In genomic region chr17:28513337-28513736, GRCm38 (mm10) we compare ENCODE assay signal across 19 mouse cellular contexts. TPM values are rescaled to one million over a fixed set of nuclear protein-coding genes. Genes with fewer than 3 reads are reported as not detected.
DNase-seq lines count a peak whose midpoint lies in the region; ATAC-seq and TF ChIP-seq lines count a peak whose summit lies in the region.
"Had no signal": no experiment of that assay in that cellular context is flagged by ENCODE, and none has a peak within 500 bp of the region (broad histone marks: within the 10 kb centered on the region; RNA-seq: fewer than 3 reads in every experiment).

No protein-coding gene starts in this region.

- TF ChIP-seq EP300 in heart, postnatal 0 days (IDR thresholded peaks at IDR 0.05; ENCODE audit: low read depth), result no peak

- no peaks in the 10 kb centered on the region for H3K36me3 ChIP-seq in heart, postnatal 0 days (replicated peaks; ENCODE audit: control insufficient read depth, insufficient read depth, low read length)
- no peaks in the 10 kb centered on the region for H3K36me3 ChIP-seq in heart, embryonic 11.5 days (ENCODE audit: control insufficient read depth, insufficient read depth, low read length)
- no peaks in the 10 kb centered on the region for H3K36me3 ChIP-seq in liver, adult 2 months (ENCODE audit: control insufficient read depth, insufficient read depth, low read length)
- H3K36me3 ChIP-seq in stomach, embryonic 15.5 days, result no peaks in the 10 kb centered on the region
- H3K36me3 ChIP-seq: embryonic facial prominence, embryonic 13.5 days; midbrain, embryonic 15.5 days had no signal

- H3K4me2 ChIP-seq in heart, postnatal 0 days (ENCODE audit: low read depth, low read length), result no peak overlapping the region
- H3K4me2 ChIP-seq in heart, embryonic 11.5 days, result no peak overlapping the region
- H3K4me2 ChIP-seq in stomach, embryonic 15.5 days, result no peak overlapping the region
- H3K4me2 ChIP-seq: embryonic facial prominence, embryonic 13.5 days; hindbrain, embryonic 14.5 days; lung, embryonic 14.5 days; midbrain, embryonic 15.5 days had no signal

- no peak for ATAC-seq in heart, postnatal 0 days (ENCODE audit: insufficient read depth, low read depth)
- no peak for ATAC-seq in heart, embryonic 11.5 days (replicated peaks; ENCODE audit: insufficient number of reproducible peaks, low FRiP score, low TSS enrichment)
- ATAC-seq in stomach, embryonic 15.5 days (ENCODE audit: insufficient read depth, low FRiP score, low read depth), result no peak
- ATAC-seq: midbrain, embryonic 15.5 days had no signal

- no peak for TF ChIP-seq CTCF in heart, postnatal 0 days (IDR thresholded peaks at IDR 0.05; ENCODE audit: low read depth)
- no peak for TF ChIP-seq CTCF in liver, adult 2 months (IDR thresholded peaks at IDR 0.05; ENCODE audit: low read depth, low read length)
- TF ChIP-seq CTCF in bone marrow macrophage, adult 2 months (IDR thresholded peaks at IDR 0.05; ENCODE audit: low read depth, low read length), result no peak

- H3K79me2 ChIP-seq in liver, adult 2 months (ENCODE audit: control insufficient read depth, insufficient read depth, low read length), result no peaks in the 10 kb centered on the region

- H3K4me3 ChIP-seq in heart, postnatal 0 days (ENCODE audit: low read depth, low read length), result no peak overlapping the region
- no peak overlapping the region for H3K4me3 ChIP-seq in heart, embryonic 11.5 days (ENCODE audit: low read depth, low read length)
- no peak overlapping the region for H3K4me3 ChIP-seq in liver, adult 2 months (ENCODE audit: insufficient read depth, low read depth, low read length)
- H3K4me3 ChIP-seq in bone marrow macrophage, adult 2 months (ENCODE audit: insufficient read depth, low read length), result no peak overlapping the region
- no peak overlapping the region for H3K4me3 ChIP-seq in stomach, embryonic 15.5 days (replicated peaks)
- H3K4me3 ChIP-seq: embryonic facial prominence, embryonic 13.5 days; midbrain, embryonic 15.5 days had no signal

- peak overlapping the region; percentile 64 for H3K27ac ChIP-seq in heart, postnatal 0 days (ENCODE audit: low read depth)
- no peak overlapping the region for H3K27ac ChIP-seq in heart, embryonic 11.5 days (ENCODE audit: low read depth, low read length)
- H3K27ac ChIP-seq in liver, adult 2 months (replicated peaks; ENCODE audit: insufficient read depth, low read depth, low read length), result peak overlapping the region; percentile 69
- peak overlapping the region; percentile 83 for H3K27ac ChIP-seq in bone marrow macrophage, adult 2 months (ENCODE audit: insufficient read depth, low read depth, low read length)
- H3K27ac ChIP-seq in stomach, embryonic 15.5 days, result 0 out of 2 replicates have a peak overlapping the region, but pooled peaks have one; percentile 33
- H3K27ac ChIP-seq: embryonic facial prominence, embryonic 13.5 days; hindbrain, embryonic 14.5 days; midbrain, embryonic 15.5 days had no signal

- WGBS in heart, postnatal 0 days, result 58% methylated on average over 1 of the region's 1 CpGs
- 63% methylated on average over 1 of the region's 1 CpGs for WGBS in heart, embryonic 11.5 days (ENCODE audit: insufficient replicate concordance)
- WGBS in liver, adult 2 months, result 62% methylated on average over 1 of the region's 1 CpGs
- 58% methylated on average over 1 of the region's 1 CpGs for WGBS in stomach, embryonic 15.5 days

- peaks cover 34% of the 10 kb centered on the region for H3K4me1 ChIP-seq in heart, postnatal 0 days (ENCODE audit: control insufficient read depth, insufficient read depth)
- peaks cover 17% of the 10 kb centered on the region for H3K4me1 ChIP-seq in heart, embryonic 11.5 days (ENCODE audit: control insufficient read depth, insufficient read depth, low read length)
- peaks cover 17% of the 10 kb centered on the region for H3K4me1 ChIP-seq in liver, adult 2 months (ENCODE audit: control insufficient read depth, insufficient read depth, low read length)
- peaks cover 38% of the 10 kb centered on the region for H3K4me1 ChIP-seq in bone marrow macrophage, adult 2 months (ENCODE audit: control insufficient read depth, insufficient read depth, low read length)
- H3K4me1 ChIP-seq in stomach, embryonic 15.5 days, result peaks cover 36% of the 10 kb centered on the region

- no peak for TF ChIP-seq POLR2A in liver, adult 2 months (IDR thresholded peaks at IDR 0.05; ENCODE audit: extremely low read depth, insufficient read depth, low read length)
- TF ChIP-seq POLR2A in bone marrow macrophage, adult 2 months (IDR thresholded peaks at IDR 0.05; ENCODE audit: borderline replicate concordance, low read depth, low read length), result no peak

- no peaks in the 10 kb centered on the region for H3K9me3 ChIP-seq in heart, postnatal 0 days (replicated peaks; ENCODE audit: control insufficient read depth, low read length)
- no peaks in the 10 kb centered on the region for H3K9me3 ChIP-seq in heart, embryonic 11.5 days (replicated peaks; ENCODE audit: control insufficient read depth, low read length)
- H3K9me3 ChIP-seq in stomach, embryonic 15.5 days, result no peaks in the 10 kb centered on the region
- H3K9me3 ChIP-seq: embryonic facial prominence, embryonic 13.5 days; midbrain, embryonic 15.5 days had no signal

- DNase-seq in heart, postnatal 0 days (ENCODE audit: low spot score), result no peak
- DNase-seq in liver, adult 2 months (ENCODE audit: extremely low read depth, low read depth, low spot score), result no peak
- no peak for DNase-seq in liver
- no peak for DNase-seq in urinary bladder, postnatal 36 days (ENCODE audit: low spot score in 2 of 2)
- DNase-seq: cerebellum, adult 18-20 months; right cerebral cortex, postnatal 14 days had no signal

- no peak overlapping the region for H3K9ac ChIP-seq in heart, postnatal 0 days (replicated peaks; ENCODE audit: low read depth, low read length)
- H3K9ac ChIP-seq in heart, embryonic 11.5 days (ENCODE audit: low read depth, low read length), result no peak overlapping the region
- H3K9ac ChIP-seq in liver, adult 2 months (ENCODE audit: low read depth, low read length), result no peak overlapping the region
- H3K9ac ChIP-seq in stomach, embryonic 15.5 days, result no peak overlapping the region
- H3K9ac ChIP-seq: hindbrain, embryonic 14.5 days; lung, embryonic 14.5 days; midbrain, embryonic 15.5 days had no signal

- no peaks in the 10 kb centered on the region for H3K27me3 ChIP-seq in heart, postnatal 0 days (ENCODE audit: control insufficient read depth, insufficient read depth, low read length)
- H3K27me3 ChIP-seq in heart, embryonic 11.5 days (ENCODE audit: control insufficient read depth, insufficient read depth, low read length), result peaks cover 16% of the 10 kb centered on the region
- H3K27me3 ChIP-seq in liver, adult 2 months (ENCODE audit: control insufficient read depth, insufficient read depth, low read length), result no peaks in the 10 kb centered on the region
- H3K27me3 ChIP-seq in stomach, embryonic 15.5 days (replicated peaks), result no peaks in the 10 kb centered on the region

RNA-seq across cellular contexts. Expression of gene Fkbp5, which starts 4.0 kb away (rescaled TPM):
- 19.4 and 37.3 TPM in 2 replicates for total RNA-seq in heart, postnatal 0 days (2014; rRNA removed; ENCODE audit: low replicate concordance)
- 7.6 and 8.3 TPM in 2 replicates for polyA plus RNA-seq in heart, postnatal 0 days (2015; fragmentation: Nextera tagmentation; extraction: Ambion mirVana)
- polyA plus RNA-seq in heart, embryonic 11.5 days (2014; fragmentation: Nextera tagmentation; extraction: Ambion mirVana), result 5.0 and 5.8 TPM in 2 replicates
- total RNA-seq in liver, adult 2 months (2014; rRNA removed), result 25.6 and 30.3 TPM in 2 replicates
- 17.7 and 29.8 TPM in 2 replicates for polyA plus RNA-seq in liver, adult 2 months (2012; rRNA removed)
- 4.4 and 4.7 TPM in 2 replicates for polyA plus RNA-seq in bone marrow macrophage, adult 2 months (2012; ENCODE audit: insufficient read depth, insufficient read length, missing spikeins)
- 24.1 and 24.6 TPM in 2 replicates for polyA plus RNA-seq in stomach, embryonic 15.5 days (2015; fragmentation: Nextera tagmentation; extraction: Ambion mirVana)

RNA-seq across cellular contexts. Expression of gene Armc12, which starts 17.3 kb away (rescaled TPM):
- total RNA-seq in heart, postnatal 0 days (2014; rRNA removed; ENCODE audit: low replicate concordance), result not detected in 2 replicates
- polyA plus RNA-seq in heart, postnatal 0 days (2015; fragmentation: Nextera tagmentation; extraction: Ambion mirVana), result not detected in 2 replicates
- not detected in 2 replicates for polyA plus RNA-seq in heart, embryonic 11.5 days (2014; fragmentation: Nextera tagmentation; extraction: Ambion mirVana)
- not detected in 2 replicates for total RNA-seq in liver, adult 2 months (2014; rRNA removed)
- not detected in 2 replicates for polyA plus RNA-seq in liver, adult 2 months (2012; rRNA removed)
- not detected in 2 replicates for polyA plus RNA-seq in bone marrow macrophage, adult 2 months (2012; ENCODE audit: insufficient read depth, insufficient read length, missing spikeins)
- not detected in 2 replicates for polyA plus RNA-seq in stomach, embryonic 15.5 days (2015; fragmentation: Nextera tagmentation; extraction: Ambion mirVana)
- total RNA-seq: common myeloid progenitor, adult 5-6 weeks; gastrocnemius, postnatal 14 days; layer of hippocampus, postnatal 14 days; left cerebral cortex, postnatal 36 days; megakaryocyte, adult 5-6 weeks had no signal
- polyA plus RNA-seq: embryonic facial prominence, embryonic 13.5 days; heart, embryonic 14.5 days; hindbrain, embryonic 14.5 days; lung, embryonic 14.5 days; midbrain, embryonic 15.5 days had no signal

RNA-seq across cellular contexts. Expression of gene Clpsl2, which starts 35.9 kb away (rescaled TPM):
- not detected in 2 replicates for total RNA-seq in heart, postnatal 0 days (2014; rRNA removed; ENCODE audit: low replicate concordance)
- polyA plus RNA-seq in heart, postnatal 0 days (2015; fragmentation: Nextera tagmentation; extraction: Ambion mirVana), result not detected in 2 replicates
- not detected in 2 replicates for polyA plus RNA-seq in heart, embryonic 11.5 days (2014; fragmentation: Nextera tagmentation; extraction: Ambion mirVana)
- not detected in 2 replicates for total RNA-seq in liver, adult 2 months (2014; rRNA removed)
- not detected in 2 replicates for polyA plus RNA-seq in liver, adult 2 months (2012; rRNA removed)
- polyA plus RNA-seq in bone marrow macrophage, adult 2 months (2012; ENCODE audit: insufficient read depth, insufficient read length, missing spikeins), result not detected in 2 replicates
- polyA plus RNA-seq in stomach, embryonic 15.5 days (2015; fragmentation: Nextera tagmentation; extraction: Ambion mirVana), result not detected in 2 replicates
- total RNA-seq: common myeloid progenitor, adult 5-6 weeks; gastrocnemius, postnatal 14 days; layer of hippocampus, postnatal 14 days; left cerebral cortex, postnatal 36 days; megakaryocyte, adult 5-6 weeks had no signal
- polyA plus RNA-seq: embryonic facial prominence, embryonic 13.5 days; heart, embryonic 14.5 days; hindbrain, embryonic 14.5 days; lung, embryonic 14.5 days; midbrain, embryonic 15.5 days had no signal

RNA-seq across cellular contexts. Expression of gene Clps, which starts 47.2 kb away (rescaled TPM):
- not detected in 2 replicates for total RNA-seq in heart, postnatal 0 days (2014; rRNA removed; ENCODE audit: low replicate concordance)
- polyA plus RNA-seq in heart, postnatal 0 days (2015; fragmentation: Nextera tagmentation; extraction: Ambion mirVana), result not detected in 2 replicates
- 0.73 TPM in 1 of 2 replicates, not detected in the other for polyA plus RNA-seq in heart, embryonic 11.5 days (2014; fragmentation: Nextera tagmentation; extraction: Ambion mirVana)
- total RNA-seq in liver, adult 2 months (2014; rRNA removed), result 9.5 and 70.1 TPM in 2 replicates
- 1.4 and 2.1 TPM in 2 replicates for polyA plus RNA-seq in liver, adult 2 months (2012; rRNA removed)
- polyA plus RNA-seq in bone marrow macrophage, adult 2 months (2012; ENCODE audit: insufficient read depth, insufficient read length, missing spikeins), result not detected in 2 replicates
- polyA plus RNA-seq in stomach, embryonic 15.5 days (2015; fragmentation: Nextera tagmentation; extraction: Ambion mirVana), result 3,221 and 3,572 TPM in 2 replicates
- total RNA-seq: common myeloid progenitor, adult 5-6 weeks; gastrocnemius, postnatal 14 days; layer of hippocampus, postnatal 14 days; left cerebral cortex, postnatal 36 days; megakaryocyte, adult 5-6 weeks had no signal
- polyA plus RNA-seq: embryonic facial prominence, embryonic 13.5 days; heart, embryonic 14.5 days; hindbrain, embryonic 14.5 days had no signal
